Mouse (Mus musculus) E14TG2a.4 (cell line): ENCODE measurements around the gene Dhx37.

ENCODE experiments used
- CTCF ChIP-seq: conservative IDR thresholded peaks from 2 replicates; pipeline ENCODE4 v1.5.1; 2014; ENCODE audit warnings: low read length
- NANOG ChIP-seq: IDR thresholded peaks from 2 replicates; pipeline ENCODE4 v1.6.1; 2014; ENCODE audit warnings: borderline replicate concordance, low read length, mixed read lengths
- POU5F1 ChIP-seq: IDR thresholded peaks from 2 replicates; pipeline ENCODE4 v1.6.1; 2014; ENCODE audit warnings: low read length, borderline replicate concordance

GRCm38 (mm10) chr5:125478037-125478436 is 44.1 kb upstream of the Dhx37 start:
- TF ChIP-seq CTCF = no peak
- TF ChIP-seq POU5F1 = no peak
- TF ChIP-seq NANOG = no peak
